Mouse (Mus musculus) embryo, embryonic 11.5 days (tissue): ENCODE results near the gene Arhgap44.

ENCODE experiments used
- DNase-seq: peaks from one replicate; pipeline ENCODE4 v3.0.0-alpha.2; 2012; ENCODE audit warnings: low read depth, low spot score

Arhgap44 gene

GRCm38 (mm10) chr11:65088451-65089222 is 74.1 kb downstream of the Arhgap44 start:
- peak; percentile 26 for DNase-seq

- DNase-seq = no peak
Measured at GRCm38 (mm10) chr11:65080761-65081160, 82.0 kb downstream of the Arhgap44 start.

- DNase-seq = no peak
Measured at GRCm38 (mm10) chr11:65080274-65080673, 82.5 kb downstream of the Arhgap44 start.

GRCm38 (mm10) chr11:65069609-65070008 is 93.2 kb downstream of the Arhgap44 start:
- DNase-seq = no peak

GRCm38 (mm10) chr11:65069051-65069450 is 93.7 kb downstream of the Arhgap44 start:
- no peak for DNase-seq

- DNase-seq = no peak
Measured at GRCm38 (mm10) chr11:65065201-65065600, 97.6 kb downstream of the Arhgap44 start.

GRCm38 (mm10) chr11:65061437-65061836 is 101.3 kb downstream of the Arhgap44 start:
- no peak for DNase-seq

- no peak for DNase-seq
Measured at GRCm38 (mm10) chr11:65059531-65059930, 103.2 kb downstream of the Arhgap44 start.

- no peak for DNase-seq
Measured at GRCm38 (mm10) chr11:65058224-65058908, 104.4 kb downstream of the Arhgap44 start.

- no peak for DNase-seq
Measured at GRCm38 (mm10) chr11:65055596-65055995, 107.2 kb downstream of the Arhgap44 start.

GRCm38 (mm10) chr11:65054216-65054615 is 108.5 kb downstream of the Arhgap44 start:
- DNase-seq = no peak

- no peak for DNase-seq
Measured at GRCm38 (mm10) chr11:65050819-65051218, 111.9 kb downstream of the Arhgap44 start.

- no peak for DNase-seq
Measured at GRCm38 (mm10) chr11:65049090-65049489, 113.7 kb downstream of the Arhgap44 start.

GRCm38 (mm10) chr11:65040556-65040955 is 122.2 kb downstream of the Arhgap44 start:
- DNase-seq = no peak

- no peak for DNase-seq
Measured at GRCm38 (mm10) chr11:65039517-65040095, 123.2 kb downstream of the Arhgap44 start.

GRCm38 (mm10) chr11:65038996-65039395 is 123.8 kb downstream of the Arhgap44 start:
- no peak for DNase-seq

GRCm38 (mm10) chr11:65032221-65032620 is 130.5 kb downstream of the Arhgap44 start:
- DNase-seq = no peak

- DNase-seq = no peak
Measured at GRCm38 (mm10) chr11:65030201-65030600, 132.6 kb downstream of the Arhgap44 start.

GRCm38 (mm10) chr11:65028049-65028448 is 134.7 kb downstream of the Arhgap44 start:
- no peak for DNase-seq

- DNase-seq = no peak
Measured at GRCm38 (mm10) chr11:65022771-65023170, 140.0 kb downstream of the Arhgap44 start.

- no peak for DNase-seq
Measured at GRCm38 (mm10) chr11:65020744-65021143, 142.0 kb downstream of the Arhgap44 start.

GRCm38 (mm10) chr11:65016754-65017153 is 146.0 kb downstream of the Arhgap44 start:
- DNase-seq = no peak

GRCm38 (mm10) chr11:65013906-65014305 is 148.9 kb downstream of the Arhgap44 start:
- DNase-seq = no peak
